Mouse (Mus musculus): ENCODE data around the gene Mms19. TPM values are rescaled to one million over a fixed set of nuclear protein-coding genes. Genes with fewer than 3 reads are reported as not detected.

Gene Mms19
- polyA plus RNA-seq, 1 experiment from 2014 or later = 31.2 TPM

GRCm38 (mm10) chr19:41998770-41999548, 18.0 kb upstream of the Mms19 start:
- DNase-seq (ENCODE audit: low spot score) = no peak

DNA sequence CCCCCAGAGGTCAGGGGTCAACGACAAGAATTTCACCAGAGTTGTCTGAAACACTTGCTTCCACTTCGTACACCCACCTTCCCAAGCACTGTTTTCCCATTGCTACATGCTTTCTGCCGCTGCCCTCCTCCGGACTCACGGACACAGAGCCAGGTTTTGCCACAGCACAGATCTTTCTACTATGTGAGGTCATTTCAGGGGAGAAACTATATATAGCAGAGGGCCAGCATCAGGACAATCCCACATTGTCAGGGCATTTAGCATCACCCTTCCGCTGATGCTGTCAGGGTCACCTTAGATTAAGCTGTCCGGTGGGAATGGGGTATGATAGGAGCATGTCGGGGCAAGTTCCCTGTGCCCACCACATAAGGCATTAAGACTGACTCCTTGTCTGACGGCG, 16.1 kb upstream of the Mms19 start:
- DNase-seq (ENCODE audit: low spot score) = no peak

DNA sequence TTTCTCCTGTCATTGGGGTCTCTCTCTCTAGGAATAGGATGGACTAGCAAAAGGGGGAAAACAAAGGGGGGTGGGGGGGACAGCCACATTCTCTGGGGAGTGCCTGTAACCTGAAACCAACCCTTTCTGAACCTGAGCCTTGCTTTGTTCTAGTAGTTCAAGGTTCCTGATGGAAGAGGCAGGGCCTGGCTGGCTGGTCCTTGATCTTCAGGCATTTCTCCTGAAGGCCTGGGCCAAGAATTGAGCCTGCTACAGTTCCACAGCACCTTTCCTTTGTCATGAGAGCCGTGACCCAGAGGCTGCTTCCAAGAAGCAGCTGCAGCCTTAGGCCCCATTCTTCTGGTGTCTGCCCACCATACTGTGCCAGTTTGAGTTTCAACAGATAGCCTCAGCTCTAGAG, 14.5 kb upstream of the Mms19 start:
- no peak for DNase-seq (ENCODE audit: low spot score)

DNA sequence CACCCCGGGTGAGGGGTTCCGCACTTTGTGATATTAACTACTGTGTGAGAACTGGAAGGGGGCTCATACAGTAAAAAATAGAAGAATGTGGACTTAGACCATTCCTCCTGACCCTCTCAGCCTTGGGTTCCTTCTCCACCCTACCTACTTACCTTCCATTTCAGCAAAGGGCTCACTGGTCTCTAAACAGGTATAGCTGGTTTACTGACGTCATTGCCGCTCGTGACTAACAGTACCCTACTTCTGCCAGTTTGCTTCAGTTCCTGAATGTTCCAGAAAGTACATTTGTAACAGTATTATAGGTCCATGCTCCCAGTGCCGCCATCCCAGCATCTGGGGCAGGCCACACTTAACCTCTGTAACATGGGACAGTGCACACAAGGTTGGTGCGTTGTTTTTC, 13.1 kb upstream of the Mms19 start:
- DNase-seq (ENCODE audit: low spot score) = no peak

GRCm38 (mm10) chr19:41993484-41993883, 12.5 kb upstream of the Mms19 start:
- no peak for DNase-seq (ENCODE audit: low spot score)

DNA sequence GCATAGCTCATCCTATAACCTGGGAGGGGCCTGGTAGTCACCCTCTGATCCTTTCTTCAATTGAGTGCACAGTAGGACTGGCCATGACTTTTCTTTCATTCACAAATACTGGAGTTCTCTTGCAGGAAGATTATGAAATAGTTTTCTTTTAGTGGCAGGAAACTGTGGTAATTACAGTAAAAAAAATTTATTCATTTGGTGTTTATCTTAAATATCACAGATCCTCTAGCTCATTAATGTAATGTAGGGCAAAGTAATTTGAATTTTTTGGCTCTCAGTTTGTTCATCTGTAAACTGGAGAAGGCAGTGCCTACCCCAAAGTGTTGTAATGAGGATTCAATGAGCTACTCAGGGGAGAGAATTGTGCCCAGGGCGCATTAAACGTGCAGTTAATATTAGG, 12.0 kb upstream of the Mms19 start:
- DNase-seq (ENCODE audit: low spot score) = no peak

DNA sequence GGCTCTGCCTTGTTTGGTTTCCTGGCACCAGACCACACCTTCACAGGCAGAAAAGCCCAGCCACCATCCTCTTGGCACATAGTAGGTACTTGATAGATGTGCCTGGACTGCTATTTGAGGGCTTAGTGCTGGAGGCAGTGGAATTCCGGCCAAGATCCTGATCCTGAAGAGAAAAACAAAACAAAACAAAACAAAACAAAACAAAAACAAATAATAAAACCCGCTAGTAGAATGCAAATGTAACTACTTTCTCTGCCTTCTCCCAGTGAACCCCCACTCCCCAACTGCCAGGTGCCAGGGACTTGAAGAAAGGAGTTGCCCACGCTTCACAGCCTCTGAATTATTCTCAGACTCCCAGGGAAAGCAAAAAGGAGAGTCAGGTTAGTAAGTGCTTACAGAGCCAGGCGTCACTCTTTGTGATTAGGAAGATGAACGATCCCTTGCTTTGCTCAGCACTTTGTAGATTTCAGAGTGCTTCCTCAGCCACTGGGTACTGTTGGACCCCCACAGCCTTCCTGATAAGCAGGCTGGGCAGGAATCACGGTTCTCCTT, 11.0 kb upstream of the Mms19 start:
- no peak for DNase-seq (ENCODE audit: low spot score)

DNA sequence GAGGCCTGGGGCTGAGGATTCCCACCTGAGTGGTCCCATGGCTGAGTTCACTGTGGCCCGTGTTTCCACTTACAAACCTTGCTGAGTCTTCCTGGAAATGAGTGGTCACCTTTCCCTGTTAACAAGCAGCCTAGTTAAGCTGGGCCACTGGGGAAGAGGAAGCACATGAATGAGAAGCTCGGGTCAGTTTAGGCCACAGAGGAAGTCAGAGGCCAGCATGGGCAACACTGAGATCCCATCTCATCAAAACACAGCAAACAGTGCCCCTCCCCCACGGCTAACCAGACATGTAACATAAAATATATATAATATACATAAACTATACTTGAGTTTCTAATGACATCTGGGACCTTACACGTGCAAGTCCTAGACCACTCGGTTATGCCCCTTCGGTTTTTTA, 8.9 kb upstream of the Mms19 start:
- no peak for DNase-seq (ENCODE audit: low spot score)

GRCm38 (mm10) chr19:41987206-41987605, 6.2 kb upstream of the Mms19 start:
- no peak for DNase-seq (ENCODE audit: low spot score)

- DNase-seq (ENCODE audit: low spot score) = no peak
These were observed 5.0 kb upstream of the Mms19 start for GRCm38 (mm10) chr19:41985994-41986393.

- peak; percentile 44 for DNase-seq (ENCODE audit: low spot score)
These were observed 1.8 kb upstream of the Mms19 start for GRCm38 (mm10) chr19:41982791-41983150.

DNA sequence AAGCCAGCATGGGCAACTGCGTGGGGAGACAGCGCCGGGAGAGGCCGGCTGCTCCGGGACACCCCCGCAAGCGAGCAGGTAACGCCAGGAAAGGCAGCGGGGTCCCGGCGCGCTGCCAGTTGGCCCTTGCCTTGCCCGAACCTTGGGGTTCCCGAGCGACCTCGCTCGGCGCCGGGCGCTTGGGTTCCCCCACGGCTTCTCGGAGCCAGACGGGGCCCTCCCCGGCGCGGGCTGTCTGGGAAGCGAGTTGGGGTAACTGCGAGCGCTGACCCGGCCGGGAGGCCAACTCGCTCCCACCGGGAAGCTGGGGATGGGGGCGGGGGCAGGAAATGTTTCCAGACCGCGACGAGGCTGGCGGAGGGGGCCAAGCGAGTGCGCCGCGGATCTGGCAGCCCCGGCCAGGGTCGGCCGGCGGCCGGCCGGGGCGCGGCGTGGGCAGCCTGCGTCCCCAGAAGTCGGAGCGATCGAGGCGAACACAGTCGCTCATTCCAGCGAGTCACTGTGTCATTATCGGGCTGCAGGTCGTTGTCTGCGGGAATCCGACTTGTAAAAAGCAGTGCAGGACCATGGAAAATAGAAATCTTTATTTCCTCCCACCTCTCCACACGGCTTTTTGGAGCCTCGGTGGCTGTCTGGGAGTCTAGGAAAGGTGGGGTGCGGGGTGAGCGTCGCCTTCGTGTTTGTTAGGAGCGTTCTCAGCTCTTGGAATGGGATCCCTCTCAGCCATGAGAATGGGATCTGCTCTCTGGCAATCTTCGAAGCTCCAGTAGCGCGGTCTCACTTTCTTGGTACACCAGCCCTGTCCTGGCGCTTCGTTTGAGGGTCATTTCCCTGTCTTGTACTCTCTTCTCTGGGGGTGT, 1.2 kb upstream of the Mms19 start:
- DNase-seq (ENCODE audit: low spot score) = no peak

DNA sequence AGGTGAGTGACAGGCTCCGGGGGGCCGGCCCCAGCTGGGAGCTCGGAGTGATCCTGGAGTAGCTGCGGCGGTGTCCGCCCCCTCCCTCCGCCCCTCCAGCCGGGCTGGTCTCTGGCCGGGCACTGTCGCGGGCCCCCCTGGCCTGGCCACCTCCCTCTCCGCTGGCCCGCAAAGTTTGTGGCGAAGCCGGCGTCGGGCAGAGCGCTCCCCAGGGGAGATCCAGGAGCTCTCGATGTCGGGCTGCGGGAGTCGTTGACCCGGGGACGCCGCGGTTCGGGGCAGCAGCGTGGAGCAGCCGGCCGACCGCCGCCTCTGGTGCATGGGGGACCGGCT, 604 bp upstream of the Mms19 start, which contains the start of gene Ubtd1:
Gene Ubtd1 (plus strand): TSS at position 169 of the 333 bp plus-strand sequence.
- DNase-seq (ENCODE audit: low spot score) = no peak

DNA sequence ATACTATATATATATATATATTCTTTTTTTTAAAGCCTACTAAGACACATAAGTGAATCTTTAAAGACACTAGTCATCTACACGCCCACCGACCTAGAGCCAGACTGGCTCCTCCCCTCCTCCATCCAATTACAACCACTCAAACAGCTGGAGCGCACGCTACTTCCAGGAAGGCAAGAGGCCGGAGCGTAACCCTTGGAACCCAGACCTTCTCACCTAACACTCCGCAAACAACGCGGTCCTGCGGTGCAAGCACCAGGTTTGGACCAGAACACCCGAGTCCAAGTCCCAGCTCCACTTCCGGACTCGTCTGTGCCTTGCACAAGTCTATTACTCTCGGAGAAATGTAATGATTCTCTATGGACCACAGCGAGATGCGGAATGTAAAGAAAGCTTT, 537 bp downstream of the Mms19 start:
- DNase-seq (ENCODE audit: low spot score) = no peak

- DNase-seq (ENCODE audit: low spot score) = no peak
These were observed 6.8 kb downstream of the Mms19 start for GRCm38 (mm10) chr19:41973891-41974794.

DNA sequence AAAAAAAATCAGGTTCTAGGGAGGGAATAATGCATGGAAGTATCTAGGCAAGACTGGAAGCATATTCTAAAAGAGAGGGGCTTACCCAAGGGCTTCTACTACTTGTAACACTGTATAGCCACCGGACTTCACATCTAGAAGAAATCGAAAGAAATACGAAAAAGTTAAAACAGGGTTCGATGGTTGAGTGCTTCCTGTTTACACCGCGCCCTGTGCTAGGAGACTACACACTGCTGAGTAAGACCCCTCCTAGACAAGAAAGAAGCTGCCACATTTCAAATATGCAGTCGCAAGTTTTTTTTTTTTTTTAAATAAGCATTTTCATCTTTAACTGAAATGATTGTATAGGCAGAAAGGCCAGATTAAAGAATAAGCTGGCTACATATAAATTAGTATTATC, 11.3 kb downstream of the Mms19 start:
- no peak for DNase-seq (ENCODE audit: low spot score)

DNA sequence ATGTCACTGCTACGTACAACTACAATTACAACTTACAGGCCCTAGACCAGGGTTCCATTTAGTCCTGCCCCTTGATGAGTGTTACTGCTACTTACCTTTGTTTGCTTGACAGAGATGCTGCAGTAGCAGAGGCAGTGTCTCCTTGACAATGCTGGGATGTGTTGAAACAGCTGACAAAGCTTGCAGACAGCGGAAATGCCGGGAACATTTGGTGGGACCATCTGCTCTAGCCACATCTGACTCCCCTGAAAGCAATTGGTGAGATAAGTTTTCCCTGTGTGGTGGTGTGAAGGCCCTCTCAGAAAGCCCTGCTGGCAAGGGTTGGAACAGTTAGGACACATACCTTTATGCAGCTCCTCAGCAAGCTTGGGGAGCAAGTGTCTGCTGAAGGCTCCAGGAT, 27.4 kb downstream of the Mms19 start:
- no peak for DNase-seq (ENCODE audit: low spot score)

DNA sequence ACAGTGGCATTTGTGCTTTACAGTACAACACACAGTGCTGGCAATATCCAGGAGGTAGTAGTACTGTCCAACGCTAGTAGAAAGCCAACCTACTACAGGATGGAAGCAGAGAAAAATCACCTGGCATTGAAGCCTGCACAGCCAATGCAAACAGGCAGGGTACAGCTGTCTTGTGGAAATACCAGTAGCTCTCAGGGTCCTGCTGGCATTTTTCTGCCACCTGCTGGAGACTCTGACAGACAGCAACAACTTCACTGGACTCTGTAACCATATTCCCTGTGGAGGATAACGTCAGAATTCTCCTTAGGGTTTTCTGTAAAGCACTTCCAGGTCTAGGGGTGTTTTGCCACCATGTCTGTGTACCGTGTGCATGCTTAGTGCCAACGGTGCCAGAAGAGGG, 28.7 kb downstream of the Mms19 start:
- no peak for DNase-seq (ENCODE audit: low spot score)

- no peak for DNase-seq (ENCODE audit: low spot score)
These were observed 37.1 kb downstream of the Mms19 start for GRCm38 (mm10) chr19:41943841-41944240.

DNA sequence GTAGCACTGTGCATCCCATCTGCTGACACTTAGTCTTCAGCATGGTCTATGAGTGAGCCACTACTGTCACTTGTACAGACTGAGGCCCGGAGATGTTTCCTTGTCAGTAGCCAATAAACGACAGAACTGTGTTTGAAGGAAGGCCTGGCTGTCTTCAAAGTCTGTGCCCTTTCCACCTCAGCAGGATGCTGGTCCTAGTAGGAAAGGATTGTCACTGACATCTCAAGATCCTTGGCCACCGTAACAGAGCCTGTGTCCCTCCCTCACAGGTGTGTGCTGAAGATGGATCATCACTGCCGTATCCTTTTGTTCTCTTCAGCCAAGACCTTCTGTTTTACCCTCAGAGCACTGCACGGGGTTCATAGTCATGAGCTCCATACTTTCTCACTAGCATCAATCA, 42.4 kb downstream of the Mms19 start:
- no peak for DNase-seq (ENCODE audit: low spot score)

GRCm38 (mm10) chr19:41935921-41936320, 45.0 kb downstream of the Mms19 start:
- DNase-seq (ENCODE audit: low spot score) = no peak

Data from thymus, postnatal 0 days (tissue).